Mouse (Mus musculus) kidney, postnatal 0 days (tissue): ENCODE measurements at regions not wholly inside any gene's neighbourhood (a gene's known extent, or its start where the extent isn't known, plus 50 kb on each side); places are given as distances from the start of the nearest gene placed in this dataset.
A peak's percentile ranks its signal among the peaks of the same experiment; 100 is the strongest.
"Not testable (repeated sequence)": the region's sequence is repeated elsewhere in the genome, so short reads cannot be mapped to it uniquely, and the experiment has no call there.

Source experiments
- ATAC-seq: fragments of 200-750 bp; cut with Nextera tagmentation; replicated peaks from 2 replicates; pipeline ENCODE4 v1.8.0; 2017; ENCODE audit warnings: low read depth, moderate number of reproducible peaks, moderate TSS enrichment, moderate library complexity; ENCODE audit not compliant: low FRiP score
- DNase-seq: peaks from one replicate; pipeline ENCODE4 v3.0.0-alpha.2; 2016; ENCODE audit warnings: low spot score
- H3K27ac ChIP-seq: fragments of 300-500 bp; sonication (generic); 2 replicates; pipeline ENCODE4 v1.5.1; 2014; ENCODE audit warnings: mild to moderate bottlenecking
- H3K27me3 ChIP-seq: fragments of 300-500 bp; sonication (generic); 2 replicates; pipeline ENCODE4 v1.6.1; 2014; ENCODE audit warnings: low read length, mixed read lengths; ENCODE audit not compliant: insufficient read depth
- H3K36me3 ChIP-seq: fragments of 300-500 bp; sonication (generic); 2 replicates; pipeline ENCODE4 v1.6.1; 2014; ENCODE audit warnings: low read length, mixed read lengths; ENCODE audit not compliant: insufficient read depth
- H3K4me1 ChIP-seq: fragments of 300-500 bp; sonication (generic); replicated peaks from 2 replicates; pipeline ENCODE4 v1.6.1; 2014; ENCODE audit warnings: antibody characterized with exemption, low read length, mixed read lengths; ENCODE audit not compliant: insufficient read depth
- H3K4me2 ChIP-seq: fragments of 300-500 bp; sonication (generic); 2 replicates; pipeline ENCODE4 v1.6.1; 2014; ENCODE audit warnings: mild to moderate bottlenecking, low read length, moderate library complexity, mixed read lengths
- H3K4me3 ChIP-seq: fragments of 300-500 bp; sonication (generic); replicated peaks from 2 replicates; pipeline ENCODE4 v1.5.1; 2014; ENCODE audit warnings: low read depth, low read length
- H3K9ac ChIP-seq: fragments of 300-500 bp; sonication (generic); 2 replicates; pipeline ENCODE4 v1.6.1; 2014; ENCODE audit warnings: low read depth, low read length
- H3K9me3 ChIP-seq: fragments of 300-500 bp; sonication (generic); replicated peaks from 2 replicates; pipeline ENCODE4 v1.6.1; 2016; ENCODE audit warnings: low read length, inconsistent platforms, mixed read lengths
- CTCF ChIP-seq: IDR thresholded peaks from 2 replicates; pipeline ENCODE4 v1.5.1; 2016; ENCODE audit warnings: antibody characterized with exemption, low read depth, mild to moderate bottlenecking, moderate library complexity
- WGBS: fragments of 180-500 bp; shearing (Covaris S2); extraction: QIAGEN DNeasy Blood & Tissue Kit; methylation state at CpG from one replicate; pipeline ENCODE4 v1.1.7; 2014; 5-methylcytosine and 5-hydroxymethylcytosine counted together

GRCm38 (mm10) chrX:75734628-75735302, 140.2 kb downstream of the Pls3 start:
- not testable (repeated sequence) for ATAC-seq, H3K36me3 ChIP-seq, DNase-seq, H3K9ac ChIP-seq, H3K27me3 ChIP-seq, H3K4me2 ChIP-seq, H3K4me1 ChIP-seq, H3K4me3 ChIP-seq, H3K27ac ChIP-seq, H3K9me3 ChIP-seq
- WGBS, result 61% methylated on average over 10 of the region's 13 CpGs
- TF ChIP-seq CTCF, result peak; percentile 34

GRCm38 (mm10) chrX:75733651-75734050, 141.3 kb downstream of the Pls3 start:
- peak; percentile 49 for TF ChIP-seq CTCF

GRCm38 (mm10) chrX:75729791-75730190, 145.2 kb downstream of the Pls3 start:
- not testable (repeated sequence) for DNase-seq, ATAC-seq, H3K27ac ChIP-seq, H3K27me3 ChIP-seq, H3K36me3 ChIP-seq, H3K9me3 ChIP-seq, H3K9ac ChIP-seq, H3K4me3 ChIP-seq, H3K4me1 ChIP-seq, H3K4me2 ChIP-seq
- 41% methylated on average over 12 of the region's 12 CpGs for WGBS
- TF ChIP-seq CTCF, result peak; percentile 31; the same call in 1 of the 2 replicates

More at GRCm38 (mm10) chrX:75733651-75734050, 141.3 kb downstream of the Pls3 start:
- H3K4me2 ChIP-seq, H3K4me3 ChIP-seq, ATAC-seq, H3K27me3 ChIP-seq, H3K27ac ChIP-seq, DNase-seq, H3K9me3 ChIP-seq, H3K4me1 ChIP-seq, H3K36me3 ChIP-seq, H3K9ac ChIP-seq: not testable (repeated sequence)
- 69% methylated on average over 11 of the region's 11 CpGs for WGBS

GRCm38 (mm10) chrX:75728507-75728906, 146.5 kb downstream of the Pls3 start:
- TF ChIP-seq CTCF, result peak; percentile 41; the same call in 1 of the 2 replicates
- Histone ChIP-seq H3K9ac (no peak overlapping the region), H3K4me1 (no peaks in the 10 kb centered on the region), H3K4me3 (no peak overlapping the region), H3K27ac (no peak overlapping the region), H3K9me3 (no peaks in the 10 kb centered on the region), H3K27me3 (no peaks in the 10 kb centered on the region), H3K36me3 (no peaks in the 10 kb centered on the region), H3K4me2 (no peak overlapping the region)
- ATAC-seq (no peak), DNase-seq (no peak)
- 71% methylated on average over 4 of the region's 4 CpGs for WGBS

- not testable (repeated sequence) for DNase-seq
These were observed 145.5 kb upstream of the Rab39b start for GRCm38 (mm10) chrX:75723542-75723941.

GRCm38 (mm10) chrX:75699949-75700348, 121.9 kb upstream of the Rab39b start:
- DNase-seq (no peak), ATAC-seq (no peak)
- H3K4me3 ChIP-seq, result no peak overlapping the region
- H3K27ac ChIP-seq, result no peak overlapping the region
- H3K36me3 ChIP-seq, result no peaks in the 10 kb centered on the region
- TF ChIP-seq CTCF, result no peak
- no peak overlapping the region for H3K9ac ChIP-seq
- H3K9me3 ChIP-seq, result no peaks in the 10 kb centered on the region
- H3K4me2 ChIP-seq, result no peak overlapping the region
- H3K4me1 ChIP-seq, result no peaks in the 10 kb centered on the region
- WGBS, result 36% methylated on average over 1 of the region's 1 CpGs
- no peaks in the 10 kb centered on the region for H3K27me3 ChIP-seq

More at GRCm38 (mm10) chrX:75723542-75723941, 145.5 kb upstream of the Rab39b start:
- not testable (repeated sequence) for H3K9ac ChIP-seq, ATAC-seq, H3K27ac ChIP-seq, H3K4me3 ChIP-seq, H3K9me3 ChIP-seq, H3K36me3 ChIP-seq, H3K27me3 ChIP-seq, H3K4me2 ChIP-seq, H3K4me1 ChIP-seq
- 67% methylated on average over 32 of the region's 39 CpGs for whole genome bisulfite sequencing

GRCm38 (mm10) chrX:75675271-75675670, 97.2 kb upstream of the Rab39b start:
- not testable (repeated sequence) for H3K4me1 ChIP-seq, H3K4me2 ChIP-seq, DNase-seq, ATAC-seq, H3K4me3 ChIP-seq, H3K36me3 ChIP-seq, H3K27ac ChIP-seq, H3K9me3 ChIP-seq, H3K9ac ChIP-seq, H3K27me3 ChIP-seq
- 87% methylated on average over 8 of the region's 8 CpGs for WGBS
